Mouse (Mus musculus) forebrain, embryonic 11.5 days (tissue): ENCODE results near the gene Fam53b. TPM values are rescaled to one million over a fixed set of nuclear protein-coding genes. Genes with fewer than 3 reads are reported as not detected.

Source experiments
- ATAC-seq: fragments of 200-750 bp; cut with Nextera tagmentation; replicated peaks from 2 replicates; pipeline ENCODE4 v1.8.0; 2017; ENCODE audit warnings: moderate TSS enrichment; ENCODE audit not compliant: low FRiP score
- DNase-seq: peaks from one replicate; pipeline ENCODE4 v3.0.0-alpha.2; 2017; ENCODE audit warnings: low spot score
- H3K27ac ChIP-seq: fragments of 300-500 bp; sonication (generic); 2 replicates; pipeline ENCODE4 v1.5.1; 2014; ENCODE audit warnings: low read depth, low read length
- H3K27me3 ChIP-seq: fragments of 300-500 bp; sonication (generic); 2 replicates; pipeline ENCODE4 v1.6.1; 2014; ENCODE audit warnings: mild to moderate bottlenecking, low read length, mixed read lengths; ENCODE audit not compliant: control insufficient read depth, insufficient read depth
- H3K36me3 ChIP-seq: fragments of 300-500 bp; sonication (generic); 2 replicates; pipeline ENCODE4 v1.6.1; 2014; ENCODE audit warnings: mild to moderate bottlenecking, low read length, moderate library complexity, mixed read lengths; ENCODE audit not compliant: control insufficient read depth, insufficient read depth
- H3K4me1 ChIP-seq: fragments of 300-500 bp; sonication (generic); replicated peaks from 2 replicates; pipeline ENCODE4 v1.6.1; 2014; ENCODE audit warnings: low read length, mixed read lengths; ENCODE audit not compliant: control insufficient read depth, insufficient read depth
- H3K4me2 ChIP-seq: fragments of 300-500 bp; sonication (generic); 2 replicates; pipeline ENCODE4 v1.6.1; 2014; ENCODE audit warnings: low read depth, mild to moderate bottlenecking, low read length, moderate library complexity, mixed read lengths; ENCODE audit not compliant: severe bottlenecking
- H3K4me3 ChIP-seq: fragments of 300-500 bp; sonication (generic); 2 replicates; pipeline ENCODE4 v1.5.1; 2014; ENCODE audit warnings: low read depth, low read length
- H3K9ac ChIP-seq: fragments of 300-500 bp; sonication (generic); 2 replicates; pipeline ENCODE4 v1.6.1; 2014; ENCODE audit warnings: low read length
- H3K9me3 ChIP-seq: fragments of 300-500 bp; sonication (generic); 2 replicates; pipeline ENCODE4 v1.6.1; 2016; ENCODE audit warnings: low read length, mixed read lengths; ENCODE audit not compliant: control insufficient read depth
- WGBS: fragments of 180-500 bp; shearing (Covaris S2); extraction: QIAGEN DNeasy Blood & Tissue Kit; methylation state at CpG from one replicate; pipeline ENCODE4 v1.1.7; 2014; 5-methylcytosine and 5-hydroxymethylcytosine counted together
- polyA plus RNA-seq: library from polyadenylated mRNA; unstranded; fragments of >200 nt; fragmentation: Nextera tagmentation; extraction: Ambion mirVana; gene quantifications from 2 replicates; pipeline ENCODE4 v1.2.1, GENCODE M21; 2014

Gene Fam53b
- polyA plus RNA-seq, 1 experiment from 2014 or later, result 44.3 TPM

- Histone ChIP-seq H3K9ac (peak overlapping the region; percentile 90), H3K36me3 (no peaks in the 10 kb centered on the region), H3K4me3 (peak overlapping the region; percentile 75), H3K27ac (peak overlapping the region; percentile 92), H3K9me3 (no peaks in the 10 kb centered on the region), H3K4me2 (peak overlapping the region; percentile 90), H3K4me1 (peaks cover 26% of the 10 kb centered on the region), H3K27me3 (no peaks in the 10 kb centered on the region)
- no peak for ATAC-seq
- DNase-seq, result no peak
- 1% methylated on average over 7 of the region's 7 CpGs for WGBS
Measured at GRCm38 (mm10) chr7:132814089-132814450, 384 bp upstream of the Fam53b start.

DNA sequence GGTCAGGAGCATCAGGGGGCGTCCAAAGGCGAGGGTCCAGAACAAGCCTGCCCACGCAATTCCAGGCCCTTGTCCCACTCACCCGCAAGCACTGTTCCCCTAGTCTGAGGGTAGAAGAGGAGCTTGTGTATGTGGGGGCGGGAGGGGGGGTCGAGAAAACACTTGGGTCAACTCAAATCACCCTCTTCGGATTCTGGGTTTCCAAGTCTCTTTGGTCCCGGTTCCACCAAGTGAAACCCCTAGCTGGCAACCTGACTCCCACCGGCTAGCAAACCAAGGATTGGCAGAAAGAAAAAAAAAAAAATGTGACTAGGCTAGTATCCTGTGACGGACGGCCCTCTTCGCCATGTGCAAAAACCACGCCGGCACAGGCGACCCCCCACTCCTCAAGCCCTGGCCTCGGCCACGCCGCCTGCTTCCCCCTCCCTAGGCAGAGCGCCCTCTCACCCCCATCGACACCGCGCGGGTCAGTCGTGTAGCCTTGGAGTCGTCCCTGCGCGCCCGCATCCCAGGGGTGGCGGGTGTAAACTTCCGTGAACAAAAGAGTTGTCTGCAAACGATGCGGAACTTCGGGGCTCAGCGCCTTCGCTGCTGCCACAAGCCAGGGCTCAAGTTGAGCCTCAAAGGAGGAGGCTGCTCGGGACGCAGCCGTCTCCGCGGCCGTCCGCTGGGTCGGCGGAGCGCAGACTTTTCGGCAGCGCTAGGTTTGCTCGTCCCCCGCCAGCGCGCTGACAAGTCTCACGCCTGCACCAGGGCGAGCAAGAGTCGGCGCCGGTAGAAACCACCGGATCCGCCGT lies 869 bp downstream of the Fam53b start:
- DNase-seq (peak; percentile 83), ATAC-seq (peak; percentile 43)
- Histone ChIP-seq H3K36me3 (no peaks in the 10 kb centered on the region), H3K4me2 (peak overlapping the region; percentile 90), H3K27ac (peak overlapping the region; percentile 92), H3K27me3 (no peaks in the 10 kb centered on the region), H3K4me3 (peak overlapping the region; percentile 75), H3K9ac (peak overlapping the region; percentile 90), H3K4me1 (peaks cover 38% of the 10 kb centered on the region), H3K9me3 (no peaks in the 10 kb centered on the region)
- under 1% methylated on average over 58 of the region's 59 CpGs for WGBS

DNA sequence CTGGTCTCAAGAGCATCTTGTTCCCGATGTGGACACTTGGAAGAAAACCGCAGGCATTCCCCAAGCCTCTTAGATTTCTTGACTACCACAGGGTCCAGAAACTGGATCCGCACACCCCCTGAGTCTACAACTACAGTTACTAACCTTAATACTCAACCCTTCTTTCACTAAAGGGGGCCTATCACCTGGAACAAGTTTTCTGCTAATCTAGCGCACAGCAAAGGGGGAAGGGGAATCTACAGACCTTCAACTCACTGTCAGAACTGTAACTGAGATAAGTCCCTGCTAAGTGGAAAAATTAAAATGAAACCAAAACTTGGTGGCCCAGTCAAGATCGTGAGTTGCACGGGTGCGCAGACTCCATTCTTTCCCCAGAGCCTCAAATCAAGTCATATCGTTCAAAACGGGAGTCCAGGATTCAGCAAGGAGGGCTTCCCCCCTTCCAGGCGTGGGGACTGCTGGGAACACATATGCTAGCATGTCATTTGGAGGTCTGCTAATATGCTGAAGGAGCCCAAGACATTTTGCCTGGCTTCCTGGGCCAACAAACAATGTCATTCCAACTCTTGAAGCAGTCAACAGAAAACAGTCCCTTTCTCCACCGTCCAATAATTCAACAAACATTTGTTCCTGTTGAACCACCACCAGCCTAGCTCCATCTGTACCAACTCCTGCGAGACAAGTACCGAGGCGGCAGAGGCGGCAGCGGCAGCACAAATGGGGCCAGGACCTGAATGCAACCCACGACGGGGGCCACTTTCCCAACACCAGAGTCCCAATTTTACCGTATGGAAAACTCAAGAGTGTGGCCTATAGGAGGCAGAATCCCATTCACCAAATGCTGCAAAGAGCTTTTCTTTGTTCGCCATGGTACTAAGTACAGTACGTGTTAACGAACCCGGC lies 1.7 kb downstream of the Fam53b start:
- H3K9me3 ChIP-seq, result no peaks in the 10 kb centered on the region
- H3K9ac ChIP-seq, result peak overlapping the region; percentile 90
- DNase-seq (peak; percentile 66), ATAC-seq (no peak)
- no peaks in the 10 kb centered on the region for H3K36me3 ChIP-seq
- H3K4me2 ChIP-seq, result peak overlapping the region; percentile 90
- H3K4me3 ChIP-seq, result peak overlapping the region; percentile 75
- H3K4me1 ChIP-seq, result peaks cover 47% of the 10 kb centered on the region
- peak overlapping the region; percentile 92 for H3K27ac ChIP-seq
- WGBS, result 11% methylated on average over 23 of the region's 23 CpGs
- H3K27me3 ChIP-seq, result no peaks in the 10 kb centered on the region

DNA sequence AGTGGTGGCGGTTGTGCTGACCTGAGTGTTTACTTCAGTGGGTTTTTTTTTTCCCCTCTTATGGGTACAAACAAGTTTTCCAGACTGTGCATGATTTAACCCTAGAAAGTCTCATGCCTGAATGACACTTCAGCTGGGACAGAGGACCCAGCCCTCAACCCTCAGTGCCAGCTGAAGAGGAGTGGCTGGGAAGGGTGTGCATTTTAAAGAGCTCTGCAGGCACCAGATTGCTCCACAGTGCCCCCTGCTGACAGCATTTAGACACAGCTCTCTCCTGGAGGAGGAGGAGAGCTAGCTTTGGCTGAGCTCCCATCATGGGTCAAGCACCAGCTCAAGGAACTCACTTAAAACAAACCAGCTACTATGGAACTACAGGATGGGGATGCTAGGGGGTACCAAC lies 2.8 kb downstream of the Fam53b start:
- Histone ChIP-seq H3K9me3 (no peaks in the 10 kb centered on the region), H3K4me3 (peak overlapping the region; percentile 75; the same call in 1 of the 2 replicates), H3K4me2 (peak overlapping the region; percentile 90; the same call in 1 of the 2 replicates), H3K9ac (no peak overlapping the region), H3K4me1 (peaks cover 50% of the 10 kb centered on the region), H3K27me3 (no peaks in the 10 kb centered on the region), H3K27ac (peak overlapping the region; percentile 65), H3K36me3 (no peaks in the 10 kb centered on the region)
- 49% methylated on average over 1 of the region's 1 CpGs for WGBS
- DNase-seq (peak; percentile 92), ATAC-seq (peak; percentile 28; the same call in 1 of the 2 replicates)

GRCm38 (mm10) chr7:132810368-132810767 lies 3.3 kb downstream of the Fam53b start:
- 13% methylated on average over 6 of the region's 6 CpGs for WGBS
- Histone ChIP-seq H3K27me3 (no peaks in the 10 kb centered on the region), H3K4me2 (peak overlapping the region; percentile 90; the same call in 1 of the 2 replicates), H3K4me1 (peaks cover 45% of the 10 kb centered on the region), H3K4me3 (peak overlapping the region; percentile 75; the same call in 1 of the 2 replicates), H3K27ac (peak overlapping the region; percentile 65), H3K36me3 (no peaks in the 10 kb centered on the region), H3K9ac (no peak overlapping the region; the same call in 1 of the 2 replicates), H3K9me3 (no peaks in the 10 kb centered on the region)
- ATAC-seq (no peak), DNase-seq (peak; percentile 55)

DNA sequence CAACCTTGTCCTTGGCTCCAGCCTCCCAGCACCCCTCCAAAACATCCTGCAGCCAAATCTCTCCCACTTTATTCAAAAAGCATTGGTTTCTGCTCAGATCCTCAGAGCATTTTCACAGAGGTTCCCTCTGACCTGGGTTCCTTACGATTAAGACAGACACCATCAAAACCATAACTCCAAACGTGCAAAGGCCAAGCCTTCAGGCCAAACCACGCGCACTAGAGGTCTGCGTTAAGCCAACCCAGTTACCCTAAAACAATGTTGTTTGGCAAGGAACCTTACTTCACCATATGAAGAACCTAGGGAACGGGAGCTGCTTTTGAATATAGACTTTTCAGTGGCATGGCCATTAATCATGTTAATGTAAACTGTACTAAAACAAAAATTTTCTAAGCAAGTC lies 4.0 kb downstream of the Fam53b start:
- DNase-seq, result no peak
- Histone ChIP-seq H3K4me2 (peak overlapping the region; percentile 90), H3K4me3 (peak overlapping the region; percentile 6; the same call in 1 of the 2 replicates)

DNA sequence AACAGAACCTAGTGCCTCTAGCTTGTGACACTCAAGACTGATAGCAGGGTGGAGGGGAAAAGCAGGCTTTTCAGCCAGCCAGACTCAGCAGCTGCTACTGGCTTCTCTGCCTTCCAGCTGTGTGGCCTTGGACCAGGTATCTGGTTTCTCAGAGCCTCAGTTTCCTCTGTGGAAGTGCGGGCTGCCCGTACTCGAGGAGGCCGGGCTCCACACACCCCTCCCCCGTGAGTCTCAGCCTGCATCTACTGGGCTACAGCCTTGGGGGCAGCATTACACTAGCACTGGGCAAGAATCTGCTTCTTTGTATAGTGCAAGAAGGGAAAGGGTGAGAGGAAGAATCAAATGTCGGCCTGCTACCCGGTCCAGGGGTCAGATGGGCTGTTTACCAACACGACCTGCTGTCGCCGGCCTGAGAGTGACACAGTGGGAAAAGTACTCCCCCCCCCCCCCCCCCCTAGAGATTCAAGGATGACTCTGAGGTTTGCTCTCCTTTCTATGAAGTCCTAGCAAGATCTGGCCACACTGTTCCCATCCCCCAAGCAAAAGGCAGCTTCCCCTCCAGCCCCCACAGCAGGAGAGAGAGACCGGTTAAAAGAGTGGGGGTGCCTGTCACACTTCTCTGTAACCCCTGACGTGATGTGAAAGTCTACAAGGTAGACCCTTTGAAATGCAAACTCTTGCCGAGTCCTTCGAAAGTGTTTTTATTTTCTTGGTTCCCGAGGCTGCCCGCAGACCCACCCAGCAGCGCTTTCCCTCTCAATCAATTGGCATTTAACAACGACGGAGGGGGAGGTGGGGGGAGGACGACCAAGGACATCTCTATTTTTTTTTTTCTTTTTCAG lies 4.6 kb downstream of the Fam53b start:
- peak overlapping the region; percentile 90 for H3K4me2 ChIP-seq
- peak overlapping the region; percentile 2; the same call in 1 of the 2 replicates for H3K9ac ChIP-seq
- H3K4me1 ChIP-seq, result peaks cover 43% of the 10 kb centered on the region
- DNase-seq (peak; percentile 73), ATAC-seq (peak; percentile 38)
- peak overlapping the region; percentile 6; the same call in 1 of the 2 replicates for H3K4me3 ChIP-seq
- WGBS, result 0% methylated on average over 20 of the region's 20 CpGs
- H3K27ac ChIP-seq, result peak overlapping the region; percentile 73
- H3K9me3 ChIP-seq, result no peaks in the 10 kb centered on the region
- no peaks in the 10 kb centered on the region for H3K36me3 ChIP-seq
- no peaks in the 10 kb centered on the region for H3K27me3 ChIP-seq

More for the DNA sequence above, 4.0 kb downstream of the Fam53b start:
- ATAC-seq, result no peak
- peak overlapping the region; percentile 65 for H3K27ac ChIP-seq
- H3K27me3 ChIP-seq, result no peaks in the 10 kb centered on the region
- H3K9ac ChIP-seq, result peak overlapping the region; percentile 24; the same call in 1 of the 2 replicates
- H3K36me3 ChIP-seq, result no peaks in the 10 kb centered on the region
- no peaks in the 10 kb centered on the region for H3K9me3 ChIP-seq
- 22% methylated on average over 6 of the region's 6 CpGs for WGBS
- H3K4me1 ChIP-seq, result peaks cover 45% of the 10 kb centered on the region
